Mouse (Mus musculus): ENCODE measurements around the gene Trappc10. TPM values are rescaled to one million over a fixed set of nuclear protein-coding genes. Genes with fewer than 3 reads are reported as not detected.
A peak's percentile ranks its signal among the peaks of the same experiment; 100 is the strongest.

Gene Trappc10
- polyA plus RNA-seq, 1 experiment from 2014 or later: 28.1 TPM

- no peaks in the 10 kb centered on the region for H3K27me3 ChIP-seq (replicated peaks; ENCODE audit: control insufficient read depth, insufficient read depth, low read length)
- H3K4me2 ChIP-seq (replicated peaks; ENCODE audit: low read depth): peak within 1 kb of the TSS; percentile 93
- H3K4me1 ChIP-seq (replicated peaks; ENCODE audit: control insufficient read depth, insufficient read depth, low read length): peaks cover 4% of the 10 kb centered on the region
- TF ChIP-seq CTCF (IDR thresholded peaks at IDR 0.05; ENCODE audit: low read depth): no peak
- ATAC-seq: peak; percentile 93
- H3K36me3 ChIP-seq (ENCODE audit: control insufficient read depth, insufficient read depth): peaks cover 54% of the 10 kb centered on the region
- H3K9me3 ChIP-seq (ENCODE audit: control insufficient read depth): no peaks in the 10 kb centered on the region
- H3K9ac ChIP-seq (ENCODE audit: low read depth, low read length): peak within 1 kb of the TSS; percentile 54
- under 1% methylated on average over 47 of the region's 47 CpGs for WGBS
- H3K27ac ChIP-seq (ENCODE audit: low read depth, low read length): peak within 1 kb of the TSS; percentile 62
- H3K4me3 ChIP-seq (ENCODE audit: low read depth, low read length): peak within 1 kb of the TSS; percentile 80
Measured at GRCm38 (mm10) chr10:78184531-78185380, 59.7 kb downstream of the Trappc10 start, which contains the start of gene Pwp2. Pwp2 (minus strand) TSS chr10:78185149.

- 70% methylated on average over 3 of the region's 3 CpGs for WGBS
- Histone ChIP-seq H3K36me3 (ENCODE audit: control insufficient read depth, insufficient read depth) (peaks cover 54% of the 10 kb centered on the region), H3K27me3 (replicated peaks; ENCODE audit: control insufficient read depth, insufficient read depth, low read length) (no peaks in the 10 kb centered on the region), H3K4me3 (ENCODE audit: low read depth, low read length) (no peak overlapping the region), H3K9me3 (ENCODE audit: control insufficient read depth) (no peaks in the 10 kb centered on the region), H3K9ac (ENCODE audit: low read depth, low read length) (no peak overlapping the region), H3K27ac (ENCODE audit: low read depth, low read length) (no peak overlapping the region), H3K4me1 (replicated peaks; ENCODE audit: control insufficient read depth, insufficient read depth, low read length) (peaks cover 4% of the 10 kb centered on the region), H3K4me2 (replicated peaks; ENCODE audit: low read depth) (no peak overlapping the region)
- ATAC-seq: no peak
- TF ChIP-seq CTCF (IDR thresholded peaks at IDR 0.05; ENCODE audit: low read depth): no peak
Measured at GRCm38 (mm10) chr10:78183577-78183976, 60.9 kb downstream of the Trappc10 start.

GRCm38 (mm10) chr10:78182321-78182720 is 62.1 kb downstream of the Trappc10 start:
- H3K27me3 ChIP-seq (replicated peaks; ENCODE audit: control insufficient read depth, insufficient read depth, low read length): no peaks in the 10 kb centered on the region
- no peak overlapping the region for H3K4me3 ChIP-seq (ENCODE audit: low read depth, low read length)
- ATAC-seq: no peak
- no peak overlapping the region for H3K9ac ChIP-seq (ENCODE audit: low read depth, low read length)
- H3K27ac ChIP-seq (ENCODE audit: low read depth, low read length): no peak overlapping the region
- H3K9me3 ChIP-seq (ENCODE audit: control insufficient read depth): no peaks in the 10 kb centered on the region
- H3K4me2 ChIP-seq (replicated peaks; ENCODE audit: low read depth): no peak overlapping the region
- WGBS: 89% methylated on average over 17 of the region's 17 CpGs
- H3K4me1 ChIP-seq (replicated peaks; ENCODE audit: control insufficient read depth, insufficient read depth, low read length): peaks cover 4% of the 10 kb centered on the region
- no peak for TF ChIP-seq CTCF (IDR thresholded peaks at IDR 0.05; ENCODE audit: low read depth)
- H3K36me3 ChIP-seq (ENCODE audit: control insufficient read depth, insufficient read depth): peaks cover 56% of the 10 kb centered on the region

- Histone ChIP-seq H3K36me3 (ENCODE audit: control insufficient read depth, insufficient read depth) (peaks cover 85% of the 10 kb centered on the region), H3K4me2 (replicated peaks; ENCODE audit: low read depth) (no peak overlapping the region), H3K4me1 (replicated peaks; ENCODE audit: control insufficient read depth, insufficient read depth, low read length) (no peaks in the 10 kb centered on the region), H3K9me3 (ENCODE audit: control insufficient read depth) (no peaks in the 10 kb centered on the region), H3K9ac (ENCODE audit: low read depth, low read length) (no peak overlapping the region), H3K4me3 (ENCODE audit: low read depth, low read length) (no peak overlapping the region), H3K27ac (ENCODE audit: low read depth, low read length) (no peak overlapping the region), H3K27me3 (replicated peaks; ENCODE audit: control insufficient read depth, insufficient read depth, low read length) (no peaks in the 10 kb centered on the region)
- ATAC-seq: no peak
- no peak for TF ChIP-seq CTCF (IDR thresholded peaks at IDR 0.05; ENCODE audit: low read depth)
- WGBS: 92% methylated on average over 5 of the region's 5 CpGs
Measured at GRCm38 (mm10) chr10:78174474-78174873, 70.0 kb downstream of the Trappc10 start.

- no peak overlapping the region for H3K27ac ChIP-seq (ENCODE audit: low read depth, low read length)
- no peak overlapping the region for H3K9ac ChIP-seq (ENCODE audit: low read depth, low read length)
- WGBS: 93% methylated on average over 9 of the region's 9 CpGs
Measured at GRCm38 (mm10) chr10:78171581-78171980, 72.9 kb downstream of the Trappc10 start.

GRCm38 (mm10) chr10:78171057-78171456 is 73.4 kb downstream of the Trappc10 start:
- no peaks in the 10 kb centered on the region for H3K27me3 ChIP-seq (replicated peaks; ENCODE audit: control insufficient read depth, insufficient read depth, low read length)
- no peak overlapping the region for H3K4me3 ChIP-seq (ENCODE audit: low read depth, low read length)
- no peak for TF ChIP-seq CTCF (IDR thresholded peaks at IDR 0.05; ENCODE audit: low read depth)
- 96% methylated on average over 7 of the region's 7 CpGs for WGBS
- no peaks in the 10 kb centered on the region for H3K9me3 ChIP-seq (ENCODE audit: control insufficient read depth)
- ATAC-seq: no peak
- H3K4me1 ChIP-seq (replicated peaks; ENCODE audit: control insufficient read depth, insufficient read depth, low read length): 0 out of 2 replicates have a peak, but pooled peaks cover 6% of the 10 kb centered on the region
- no peak overlapping the region; the same call in 1 of the 2 replicates for H3K27ac ChIP-seq (ENCODE audit: low read depth, low read length)
- H3K4me2 ChIP-seq (replicated peaks; ENCODE audit: low read depth): no peak overlapping the region
- H3K9ac ChIP-seq (ENCODE audit: low read depth, low read length): no peak overlapping the region
- peaks cover 67% of the 10 kb centered on the region for H3K36me3 ChIP-seq (ENCODE audit: control insufficient read depth, insufficient read depth)

More at GRCm38 (mm10) chr10:78171581-78171980, 72.9 kb downstream of the Trappc10 start:
- no peak overlapping the region for H3K4me2 ChIP-seq (replicated peaks; ENCODE audit: low read depth)
- H3K36me3 ChIP-seq (ENCODE audit: control insufficient read depth, insufficient read depth): peaks cover 67% of the 10 kb centered on the region
- H3K4me3 ChIP-seq (ENCODE audit: low read depth, low read length): no peak overlapping the region
- H3K27me3 ChIP-seq (replicated peaks; ENCODE audit: control insufficient read depth, insufficient read depth, low read length): no peaks in the 10 kb centered on the region
- ATAC-seq: no peak
- no peak for TF ChIP-seq CTCF (IDR thresholded peaks at IDR 0.05; ENCODE audit: low read depth)
- H3K4me1 ChIP-seq (replicated peaks; ENCODE audit: control insufficient read depth, insufficient read depth, low read length): 0 out of 2 replicates have a peak, but pooled peaks cover 6% of the 10 kb centered on the region
- no peaks in the 10 kb centered on the region for H3K9me3 ChIP-seq (ENCODE audit: control insufficient read depth)
